Mouse (Mus musculus) hindbrain, embryonic 10.5 days (tissue): ENCODE measurements around the gene Pithd1. TPM values are rescaled to one million over a fixed set of nuclear protein-coding genes. Genes with fewer than 3 reads are reported as not detected.
"Not testable (repeated sequence)": the region's sequence is repeated elsewhere in the genome, so short reads cannot be mapped to it uniquely, and the experiment has no call there.

Source experiments
- DNase-seq: peaks from one replicate; pipeline ENCODE4 v3.0.0-alpha.2; 2017; ENCODE audit warnings: low spot score
- H3K27ac ChIP-seq: fragments of 300-500 bp; sonication (generic); 2 replicates; pipeline ENCODE4 v1.5.1; 2016; ENCODE audit warnings: mild to moderate bottlenecking, moderate library complexity
- H3K27me3 ChIP-seq: fragments of 300-500 bp; sonication (generic); 2 replicates; pipeline ENCODE4 v1.6.1; 2016; ENCODE audit warnings: mild to moderate bottlenecking; ENCODE audit not compliant: poor library complexity, insufficient read depth, severe bottlenecking
- H3K36me3 ChIP-seq: fragments of 300-500 bp; sonication (generic); 2 replicates; pipeline ENCODE4 v1.6.1; 2016; ENCODE audit warnings: mild to moderate bottlenecking, moderate library complexity
- H3K4me1 ChIP-seq: fragments of 300-500 bp; sonication (generic); replicated peaks from 2 replicates; pipeline ENCODE4 v1.6.1; 2016; ENCODE audit warnings: mild to moderate bottlenecking
- H3K4me3 ChIP-seq: fragments of 300-500 bp; sonication (generic); 2 replicates; pipeline ENCODE4 v1.5.1; 2016; ENCODE audit warnings: mild to moderate bottlenecking, moderate library complexity
- H3K9me3 ChIP-seq: fragments of 300-500 bp; sonication (generic); 2 replicates; pipeline ENCODE4 v1.6.1; 2016; ENCODE audit warnings: mild to moderate bottlenecking, moderate library complexity
- WGBS: fragments of 180-500 bp; shearing (Covaris S2); methylation state at CpG from one replicate; pipeline ENCODE4 v1.1.7; 2016; 5-methylcytosine and 5-hydroxymethylcytosine counted together
- polyA plus RNA-seq: library from polyadenylated mRNA; unstranded; fragments of >200 nt; fragmentation: Nextera tagmentation; extraction: Ambion mirVana; gene quantifications from 2 replicates; pipeline ENCODE4 v1.2.1, GENCODE M21; 2016

Gene Pithd1
- polyA plus RNA-seq, 1 experiment from 2014 or later, result 60.7 TPM

GRCm38 (mm10) chr4:135949911-135950310 is 37.2 kb downstream of the Pithd1 start:
- Histone ChIP-seq H3K4me3 (no peak overlapping the region), H3K4me1 (peaks cover 22% of the 10 kb centered on the region), H3K27ac (0 out of 2 replicates have a peak overlapping the region, but pooled peaks have one; percentile 45), H3K36me3 (peaks cover 31% of the 10 kb centered on the region), H3K9me3 (peaks cover 4% of the 10 kb centered on the region; the same call in 1 of the 2 replicates), H3K27me3 (no peaks in the 10 kb centered on the region)
- WGBS, result 69% methylated on average over 6 of the region's 6 CpGs
- DNase-seq, result no peak

DNA sequence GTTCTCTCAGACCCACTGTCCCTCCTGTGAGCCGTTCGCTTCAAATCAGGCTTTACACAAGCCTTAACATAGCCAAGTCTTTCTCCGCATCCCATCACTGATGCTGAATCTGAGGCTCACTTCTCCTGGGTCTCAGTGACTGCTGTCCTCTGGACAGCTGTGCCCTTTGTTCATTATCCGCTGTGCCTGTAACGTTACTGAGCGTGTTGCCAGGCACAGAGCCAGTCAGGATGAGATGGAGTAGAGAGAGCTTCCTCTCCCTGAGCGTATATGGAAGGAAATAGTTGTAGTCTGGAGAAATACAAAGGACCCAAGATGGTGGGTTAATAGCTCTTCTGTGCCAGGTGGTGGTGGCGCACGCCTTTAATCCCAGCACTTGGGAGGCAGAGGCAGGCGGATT is 37.6 kb downstream of the Pithd1 start:
- H3K27me3 ChIP-seq, result no peaks in the 10 kb centered on the region
- DNase-seq, result no peak
- H3K9me3 ChIP-seq, result peaks cover 4% of the 10 kb centered on the region; the same call in 1 of the 2 replicates
- 89% methylated on average over 10 of the region's 10 CpGs for WGBS
- H3K4me1 ChIP-seq, result peaks cover 22% of the 10 kb centered on the region
- no peak overlapping the region for H3K4me3 ChIP-seq
- peaks cover 30% of the 10 kb centered on the region for H3K36me3 ChIP-seq
- H3K27ac ChIP-seq, result no peak overlapping the region

GRCm38 (mm10) chr4:135948142-135948541 is 38.9 kb downstream of the Pithd1 start:
- Histone ChIP-seq H3K36me3 (peaks cover 24% of the 10 kb centered on the region), H3K9me3 (peaks cover 4% of the 10 kb centered on the region; the same call in 1 of the 2 replicates), H3K27me3 (no peaks in the 10 kb centered on the region), H3K27ac (no peak overlapping the region), H3K4me3 (no peak overlapping the region), H3K4me1 (peaks cover 25% of the 10 kb centered on the region)
- WGBS, result 94% methylated on average over 8 of the region's 8 CpGs
- DNase-seq, result no peak

DNA sequence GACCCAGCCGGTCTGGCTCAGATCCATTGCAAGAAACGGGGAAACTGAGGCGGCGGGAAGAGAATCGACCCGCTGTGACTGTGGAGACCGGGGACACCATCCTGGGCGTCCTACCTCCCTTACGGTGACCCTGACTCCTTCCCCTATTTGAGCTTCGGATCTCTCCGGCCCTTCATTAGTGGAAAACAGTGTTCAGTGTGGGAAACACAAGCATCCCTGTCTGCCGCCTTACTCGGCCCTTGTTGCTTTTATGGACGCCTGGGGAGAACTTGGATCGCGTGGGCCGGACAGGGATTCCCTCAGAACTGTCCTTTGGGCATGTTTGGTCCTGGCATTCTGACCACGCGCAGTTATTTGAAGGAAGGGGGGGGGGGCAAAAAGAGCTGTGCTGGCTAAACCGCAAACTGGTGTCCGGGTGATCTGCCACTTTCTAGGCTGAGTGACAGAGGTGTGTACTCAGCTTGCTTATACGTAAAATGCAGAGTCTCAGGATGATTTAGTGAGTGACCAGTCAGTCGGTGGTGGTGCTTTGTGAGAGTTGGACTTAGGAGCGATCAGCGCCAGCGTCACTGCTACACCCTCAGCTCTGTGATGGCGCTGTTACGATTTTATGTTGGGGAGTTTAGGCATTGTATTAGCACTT is 40.3 kb downstream of the Pithd1 start:
- H3K9me3 ChIP-seq, result 0 out of 2 replicates have a peak, but pooled peaks cover 4% of the 10 kb centered on the region
- no peaks in the 10 kb centered on the region for H3K27me3 ChIP-seq
- peak overlapping the region; percentile 93 for H3K4me3 ChIP-seq
- H3K27ac ChIP-seq, result peak overlapping the region; percentile 85
- H3K4me1 ChIP-seq, result peaks cover 25% of the 10 kb centered on the region
- no peak for DNase-seq
- 2% methylated on average over 28 of the region's 28 CpGs for WGBS
- H3K36me3 ChIP-seq, result peaks cover 15% of the 10 kb centered on the region

GRCm38 (mm10) chr4:135946278-135946658 is 40.8 kb downstream of the Pithd1 start, which contains the start of gene Hmgcl:
Gene Hmgcl (plus strand): TSS chr4:135946448.
- Histone ChIP-seq H3K27ac (peak within 1 kb of the TSS; percentile 85), H3K36me3 (peaks cover 14% of the 10 kb centered on the region), H3K27me3 (no peaks in the 10 kb centered on the region), H3K4me1 (peaks cover 25% of the 10 kb centered on the region), H3K9me3 (0 out of 2 replicates have a peak, but pooled peaks cover under 1% of the 10 kb centered on the region), H3K4me3 (peak within 1 kb of the TSS; percentile 93)
- DNase-seq, result peak; percentile 91
- under 1% methylated on average over 23 of the region's 23 CpGs for WGBS

- H3K36me3 ChIP-seq, result peaks cover 14% of the 10 kb centered on the region
- H3K27me3 ChIP-seq, result no peaks in the 10 kb centered on the region
- DNase-seq, result no peak
- H3K4me3 ChIP-seq, result peak overlapping the region; percentile 93
- peak overlapping the region; percentile 85 for H3K27ac ChIP-seq
- H3K9me3 ChIP-seq, result 0 out of 2 replicates have a peak, but pooled peaks cover 4% of the 10 kb centered on the region
- 77% methylated on average over 10 of the region's 10 CpGs for WGBS
- H3K4me1 ChIP-seq, result peaks cover 25% of the 10 kb centered on the region
Observed at GRCm38 (mm10) chr4:135945706-135946105, 41.4 kb downstream of the Pithd1 start.

- Histone ChIP-seq H3K9me3 (0 out of 2 replicates have a peak, but pooled peaks cover 6% of the 10 kb centered on the region), H3K27me3 (no peaks in the 10 kb centered on the region), H3K4me1 (peaks cover 20% of the 10 kb centered on the region), H3K4me3 (no peak overlapping the region; the same call in 1 of the 2 replicates), H3K27ac (no peak overlapping the region; the same call in 1 of the 2 replicates), H3K36me3 (peaks cover 33% of the 10 kb centered on the region)
- no peak for DNase-seq
- WGBS, result 70% methylated on average over 4 of the region's 4 CpGs
Observed at GRCm38 (mm10) chr4:135943389-135943788, 43.7 kb downstream of the Pithd1 start.

DNA sequence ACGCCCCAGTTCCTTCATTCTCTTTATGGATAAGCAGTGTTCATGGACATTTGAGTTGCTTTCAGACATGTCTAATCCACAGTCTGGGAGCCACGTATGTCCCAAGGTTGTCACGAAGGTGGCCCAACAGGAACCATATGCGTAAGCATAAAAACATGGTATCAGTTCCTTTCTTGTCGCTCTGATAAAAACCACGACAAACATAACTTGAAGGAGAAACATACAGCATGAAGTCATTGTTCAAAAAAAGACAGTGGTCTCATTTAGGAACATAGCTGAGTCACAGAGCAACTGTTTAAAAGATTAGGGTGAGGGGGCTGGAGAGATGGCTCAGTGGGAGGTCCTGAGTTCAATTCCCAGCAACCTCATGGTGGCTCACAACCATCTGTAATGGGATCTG is 44.9 kb downstream of the Pithd1 start:
- H3K4me3 ChIP-seq, result no peak overlapping the region
- 89% methylated on average over 6 of the region's 6 CpGs for WGBS
- H3K27me3 ChIP-seq, result no peaks in the 10 kb centered on the region
- peaks cover 37% of the 10 kb centered on the region for H3K36me3 ChIP-seq
- no peak for DNase-seq
- H3K27ac ChIP-seq, result no peak overlapping the region
- peaks cover 19% of the 10 kb centered on the region for H3K4me1 ChIP-seq
- 0 out of 2 replicates have a peak, but pooled peaks cover 6% of the 10 kb centered on the region for H3K9me3 ChIP-seq

GRCm38 (mm10) chr4:135941026-135941425 is 46.0 kb downstream of the Pithd1 start:
- Histone ChIP-seq H3K4me1 (peaks cover 10% of the 10 kb centered on the region), H3K36me3 (peaks cover 37% of the 10 kb centered on the region)
- not testable (repeated sequence) for H3K27ac ChIP-seq, DNase-seq, H3K4me3 ChIP-seq, H3K9me3 ChIP-seq, H3K27me3 ChIP-seq
- 83% methylated on average over 8 of the region's 8 CpGs for WGBS

- 85% methylated on average over 7 of the region's 7 CpGs for WGBS
- peaks cover 17% of the 10 kb centered on the region for H3K4me1 ChIP-seq
- H3K27ac ChIP-seq, result no peak overlapping the region
- no peak overlapping the region for H3K4me3 ChIP-seq
- H3K27me3 ChIP-seq, result no peaks in the 10 kb centered on the region
- 0 out of 2 replicates have a peak, but pooled peaks cover 6% of the 10 kb centered on the region for H3K9me3 ChIP-seq
- peaks cover 43% of the 10 kb centered on the region for H3K36me3 ChIP-seq
- DNase-seq, result no peak
Observed at GRCm38 (mm10) chr4:135938858-135939257, 48.2 kb downstream of the Pithd1 start.

DNA sequence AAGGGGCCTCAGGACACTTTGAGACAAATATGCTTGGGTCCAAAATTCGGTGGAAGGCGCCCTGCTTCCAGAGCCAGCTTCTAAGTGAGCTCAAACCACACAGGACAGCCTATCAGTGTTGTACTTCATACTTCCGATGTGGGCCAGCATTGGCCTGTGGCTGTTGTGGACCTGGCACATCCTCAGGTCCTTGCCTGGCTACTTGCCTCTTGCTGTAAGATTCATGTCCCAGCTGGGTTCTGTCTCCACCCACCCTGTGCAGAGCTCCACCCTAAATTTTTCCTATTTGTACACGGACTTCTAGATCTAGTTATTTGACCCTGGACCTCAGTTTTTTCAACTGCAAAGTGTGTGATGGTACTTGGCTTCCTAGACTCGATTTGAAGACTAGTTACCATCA is 51.6 kb downstream of the Pithd1 start:
- Histone ChIP-seq H3K27ac (peak overlapping the region; percentile 78), H3K9me3 (0 out of 2 replicates have a peak, but pooled peaks cover under 1% of the 10 kb centered on the region), H3K36me3 (peaks cover 57% of the 10 kb centered on the region), H3K4me1 (peaks cover 14% of the 10 kb centered on the region), H3K27me3 (no peaks in the 10 kb centered on the region), H3K4me3 (no peak overlapping the region)
- DNase-seq, result no peak
- WGBS, result 60% methylated on average over 5 of the region's 5 CpGs

- H3K36me3 ChIP-seq, result peaks cover 55% of the 10 kb centered on the region
- WGBS, result 50% methylated on average over 12 of the region's 12 CpGs
- H3K4me3 ChIP-seq, result no peak overlapping the region
- peaks cover 14% of the 10 kb centered on the region for H3K4me1 ChIP-seq
- H3K27ac ChIP-seq, result peak overlapping the region; percentile 78
- H3K27me3 ChIP-seq, result no peaks in the 10 kb centered on the region
- DNase-seq, result peak; percentile 34
- no peaks in the 10 kb centered on the region for H3K9me3 ChIP-seq
Observed at GRCm38 (mm10) chr4:135934708-135935500, 52.2 kb downstream of the Pithd1 start.

GRCm38 (mm10) chr4:135931832-135932231 is 55.2 kb downstream of the Pithd1 start:
- 66% methylated on average over 5 of the region's 5 CpGs for WGBS
- Histone ChIP-seq H3K36me3 (peaks cover 52% of the 10 kb centered on the region), H3K9me3 (no peaks in the 10 kb centered on the region), H3K4me1 (peaks cover 14% of the 10 kb centered on the region), H3K4me3 (no peak overlapping the region), H3K27me3 (no peaks in the 10 kb centered on the region), H3K27ac (no peak overlapping the region)
- DNase-seq, result peak; percentile 14
